Mouse (Mus musculus) NIH3T3 (cell line): ENCODE data around the gene Mrpl20.

Experiments used
- DNase-seq: peaks from one replicate; pipeline ENCODE4 v3.0.0-alpha.2; 2012; ENCODE audit warnings: low read depth

The Mrpl20 gene

DNA sequence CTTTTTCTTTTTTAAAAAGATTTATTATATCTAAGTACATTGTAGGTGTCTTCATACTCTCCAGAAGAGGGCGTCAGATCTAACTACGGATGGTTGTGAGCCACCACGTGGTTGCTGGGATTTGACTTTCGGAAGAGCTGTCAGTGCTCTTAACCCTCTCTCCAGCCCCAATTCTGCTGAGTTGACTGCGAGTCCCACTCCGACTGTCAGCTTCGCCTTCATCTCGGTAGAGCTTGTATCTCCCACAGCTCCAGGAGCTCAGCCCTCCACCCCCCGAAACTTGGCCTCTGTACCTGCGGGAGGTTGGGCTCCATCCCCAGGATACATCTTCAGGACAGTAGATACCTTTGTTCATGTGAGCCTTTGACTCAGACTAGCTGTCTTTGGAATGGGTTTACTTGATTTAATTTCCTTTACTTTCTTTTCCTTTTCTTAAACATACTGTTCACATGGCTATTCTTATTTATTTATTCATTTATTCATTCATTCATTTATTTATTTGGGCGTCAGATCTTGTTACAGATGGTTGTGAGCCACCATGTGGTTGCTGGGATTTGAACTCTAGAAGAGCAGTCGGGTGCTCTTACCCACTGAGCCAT is at the start of gene Mrpl20:
TSS of gene Mrpl20 (plus strand) at position 138 of the 599 bp plus-strand sequence.
- DNase-seq: peak; percentile 48

DNA sequence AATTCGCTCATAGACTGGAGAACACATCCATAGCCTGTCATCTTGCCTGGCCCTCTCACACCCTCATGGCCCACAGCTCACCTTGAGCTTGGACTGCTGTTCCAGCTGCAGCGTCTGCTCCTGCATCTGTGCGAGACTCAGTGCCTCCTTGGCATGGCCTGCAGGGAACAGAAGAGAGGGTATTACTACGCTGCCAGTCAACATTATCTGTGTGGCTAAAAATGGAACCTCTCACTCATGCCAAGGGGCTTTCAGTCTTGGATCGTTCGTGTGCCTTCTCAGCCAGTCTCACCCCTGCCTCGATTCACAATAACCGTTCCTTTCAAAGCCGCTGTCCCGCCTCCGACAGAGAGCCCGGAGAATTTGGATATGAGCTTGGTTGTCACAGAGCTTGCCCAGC is 45.7 kb upstream of the Mrpl20 start:
- no peak for DNase-seq

- DNase-seq: peak; percentile 62
Observed at GRCm38 (mm10) chr4:155759862-155760612, 42.6 kb upstream of the Mrpl20 start.

DNA sequence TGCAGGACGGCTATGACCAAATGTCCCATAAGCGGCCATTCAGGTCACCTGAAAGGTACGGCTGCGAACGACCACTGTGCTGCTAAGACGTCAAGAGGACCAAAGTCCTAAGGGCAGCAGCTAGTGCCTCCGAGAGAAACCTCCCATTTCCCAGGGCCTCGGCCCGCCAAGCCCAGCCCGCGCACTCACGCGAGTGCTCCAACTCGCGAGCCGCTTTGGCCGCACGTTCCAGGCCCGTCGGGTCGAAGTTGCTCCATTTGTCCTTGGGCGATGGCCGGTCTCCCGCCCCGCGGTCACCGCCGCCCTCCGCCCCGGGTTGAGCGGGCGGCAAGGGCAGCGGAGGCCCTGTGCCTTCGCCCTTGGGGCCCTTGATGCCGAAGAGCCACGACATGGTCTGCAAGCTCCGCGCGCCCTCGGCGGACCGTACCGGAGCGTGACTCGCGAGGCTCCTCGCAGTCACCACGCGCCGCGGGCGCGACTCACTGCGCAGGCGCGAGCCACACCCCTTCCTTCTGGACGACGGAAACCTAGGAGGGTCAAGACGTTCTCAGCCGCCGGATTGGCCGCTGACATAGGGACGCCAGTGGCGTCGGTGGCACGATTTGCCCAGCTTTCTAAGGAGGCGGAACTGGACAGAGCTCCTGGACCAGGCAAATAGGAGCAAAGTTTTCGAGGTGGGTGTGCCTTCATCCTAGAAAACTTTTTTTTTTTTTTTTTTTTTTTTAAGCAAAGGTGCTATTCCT is 41.9 kb upstream of the Mrpl20 start, which contains the start of gene Atad3a:
TSS of gene Atad3a (minus strand) at position 481 of the 743 bp plus-strand sequence.
- DNase-seq: peak; percentile 97

DNA sequence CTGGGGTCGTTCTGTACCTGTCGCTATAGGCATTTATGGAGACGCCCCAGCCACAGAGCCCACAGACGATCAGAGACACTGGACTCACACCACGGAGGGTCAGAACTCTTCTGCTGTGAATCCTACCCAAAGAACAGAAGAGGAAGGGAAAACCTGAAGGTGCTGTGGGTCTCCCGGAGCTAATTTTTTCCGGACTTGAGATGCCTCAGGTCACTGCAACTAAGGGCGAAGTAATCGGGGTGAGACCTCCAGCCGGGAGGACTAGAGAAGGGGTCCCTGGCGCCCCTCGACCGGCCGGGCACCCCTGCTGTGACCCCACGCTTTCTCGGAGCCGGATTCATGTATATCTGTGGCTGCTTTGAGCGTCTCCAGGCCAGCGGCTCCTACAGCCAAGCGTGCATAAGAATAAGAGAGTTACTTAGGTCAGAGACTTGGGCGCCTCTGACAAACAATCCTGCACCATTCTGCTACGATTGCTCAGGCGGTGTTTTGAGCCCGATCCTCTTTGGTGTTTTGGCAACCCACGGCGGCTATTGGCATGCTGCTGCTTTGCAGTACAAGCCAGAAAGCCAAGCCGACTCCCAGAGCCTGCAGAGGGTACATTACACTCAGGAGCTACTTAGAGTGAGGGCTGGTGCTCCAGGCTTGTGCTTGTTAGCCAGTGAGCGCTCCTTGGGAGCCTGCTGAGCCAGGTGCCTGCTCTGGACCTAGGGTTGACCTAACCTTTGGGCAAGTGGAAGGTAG is 41.1 kb upstream of the Mrpl20 start:
- DNase-seq: peak; percentile 61

DNA sequence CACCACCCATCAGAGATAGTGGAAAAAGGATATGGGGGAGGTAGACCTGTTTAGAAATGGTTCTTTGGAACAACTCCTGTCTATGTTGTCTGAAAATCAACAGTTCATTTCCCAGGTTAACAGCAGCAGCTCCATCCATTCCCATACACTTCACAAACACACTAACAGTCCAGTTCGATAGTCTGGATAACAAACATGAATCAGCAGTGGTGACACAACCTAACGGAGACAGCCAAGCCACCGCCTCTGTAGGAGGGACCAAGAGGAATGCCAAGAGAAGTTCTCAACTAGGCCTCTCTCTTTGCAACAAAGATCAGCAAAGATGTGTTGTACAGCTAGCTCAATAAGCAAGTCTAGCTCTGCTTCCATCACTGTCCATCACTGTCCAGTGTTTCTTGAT is 40.3 kb upstream of the Mrpl20 start:
- peak; percentile 31 for DNase-seq

DNA sequence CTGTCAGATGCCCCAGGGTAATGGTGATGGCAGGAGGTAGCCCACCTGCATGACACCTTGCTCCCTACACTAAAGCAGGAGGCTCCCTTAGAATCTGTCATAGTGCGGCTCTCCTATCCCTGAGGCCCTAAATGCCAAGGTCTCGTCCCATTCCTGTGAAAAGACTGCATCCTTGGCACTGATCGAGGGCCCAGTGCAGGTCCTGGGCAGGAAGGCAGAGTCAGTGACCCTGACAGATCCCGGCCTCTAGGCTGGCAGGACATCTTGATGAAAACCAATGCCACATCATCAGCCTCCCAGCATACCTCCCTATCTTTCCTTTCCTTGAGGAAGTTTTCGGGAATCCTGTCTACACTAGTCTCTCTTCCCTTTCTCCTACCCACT is 33.2 kb upstream of the Mrpl20 start:
- no peak for DNase-seq

DNA sequence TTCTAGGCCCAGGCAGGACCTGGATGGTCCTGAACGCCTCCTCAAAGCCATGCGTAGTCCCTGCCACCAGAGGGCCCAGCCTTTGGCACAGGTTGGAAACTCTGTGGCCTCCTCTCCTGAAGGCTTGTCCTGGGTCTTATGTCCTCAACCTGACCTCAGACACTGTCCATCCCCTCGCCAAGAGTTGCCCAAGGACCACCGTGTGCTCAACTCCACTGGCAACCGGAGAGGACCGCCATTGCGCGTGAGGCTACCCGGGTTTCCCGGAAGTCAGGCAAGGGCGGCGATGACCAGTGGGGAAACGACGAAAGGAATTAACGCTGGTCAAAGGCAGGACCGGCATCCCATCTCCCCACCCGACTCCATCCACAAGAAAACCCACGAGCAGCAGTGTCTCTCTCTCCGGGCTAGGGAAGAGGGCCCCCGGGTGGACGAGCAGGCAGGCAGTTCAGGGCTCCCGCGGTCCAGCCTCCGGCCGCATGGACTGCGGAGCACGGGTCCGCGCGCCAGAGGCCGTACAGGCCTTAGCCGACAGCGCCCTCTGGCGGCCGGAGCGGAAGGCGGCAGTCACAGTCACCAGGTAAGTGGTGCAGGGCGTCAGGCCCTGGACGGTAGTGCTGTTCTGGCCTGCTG is 32.7 kb upstream of the Mrpl20 start:
- peak; percentile 94 for DNase-seq

GRCm38 (mm10) chr4:155770626-155771025 is 32.1 kb upstream of the Mrpl20 start:
- no peak for DNase-seq

DNA sequence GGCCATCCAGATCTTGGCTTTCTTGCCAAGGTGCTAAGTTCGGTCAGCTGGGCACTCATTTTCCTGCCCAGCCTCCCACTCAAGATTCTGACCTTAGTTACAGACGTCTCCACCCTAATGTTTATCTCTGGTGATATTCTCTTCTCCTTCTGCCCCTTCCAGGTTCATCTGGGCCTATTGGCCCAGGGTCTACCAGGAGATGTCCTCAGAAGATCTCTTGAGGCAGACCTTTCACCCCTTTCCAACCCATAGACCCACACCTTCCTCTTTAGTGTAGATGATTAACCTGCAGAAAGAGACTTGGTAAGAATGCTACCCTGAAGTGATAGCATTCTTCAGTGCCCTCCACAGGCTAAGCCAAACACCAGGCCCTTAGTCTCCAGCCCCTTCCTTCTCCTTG is 31.0 kb upstream of the Mrpl20 start:
- no peak for DNase-seq

DNA sequence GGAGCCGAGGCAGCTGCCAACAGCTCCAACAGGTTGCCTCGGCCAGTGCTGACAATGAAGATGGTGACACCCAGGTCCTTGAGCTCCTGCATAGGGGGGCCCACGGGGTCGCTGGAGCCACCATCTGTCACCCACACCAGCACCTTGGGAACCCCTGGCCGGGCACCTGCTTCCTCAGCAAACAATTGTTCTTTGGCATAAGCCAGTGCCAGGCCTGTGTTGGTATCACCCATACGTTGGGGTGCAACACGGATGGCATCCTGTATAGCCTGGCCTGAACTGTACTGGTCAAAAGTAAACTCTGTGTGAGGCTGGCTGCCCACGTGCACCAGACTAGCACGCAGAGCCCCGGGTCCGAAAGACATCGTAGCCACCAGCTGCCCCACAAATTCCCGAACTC is 29.9 kb upstream of the Mrpl20 start:
- DNase-seq: no peak

DNA sequence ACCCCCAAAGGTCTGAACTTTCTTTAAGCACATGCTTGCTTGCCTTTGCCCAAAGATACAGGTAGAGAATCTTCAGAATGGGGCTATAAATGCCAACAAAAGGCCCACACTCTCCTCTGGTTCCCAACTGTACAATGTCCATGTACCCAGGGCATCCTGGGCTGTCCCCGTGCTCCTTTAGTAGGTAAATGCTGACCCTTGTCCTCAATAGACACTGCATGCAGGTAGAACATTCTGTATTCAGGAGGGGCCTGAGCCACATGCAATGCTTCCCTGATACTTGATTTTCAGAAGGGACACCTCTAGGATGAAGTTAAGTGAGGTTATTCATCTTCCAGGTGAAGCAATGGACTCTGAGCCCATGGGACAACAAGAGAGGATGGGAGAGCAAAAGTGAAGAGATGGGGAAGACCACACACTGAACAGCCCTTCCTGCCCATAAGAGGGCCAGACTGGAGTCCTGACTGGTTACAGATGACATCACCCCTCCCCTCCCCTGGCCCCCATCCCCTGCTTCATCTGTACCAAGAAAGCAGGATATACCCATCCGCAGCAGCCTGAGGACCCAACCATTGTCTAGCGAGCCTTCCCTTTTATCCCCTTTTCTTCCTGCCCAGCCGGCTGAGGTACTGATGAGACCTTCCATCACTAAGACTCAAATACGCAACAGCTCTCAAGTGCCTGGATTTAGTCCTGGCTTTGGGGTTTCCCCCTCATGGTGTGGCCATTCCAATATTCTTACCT is 29.2 kb upstream of the Mrpl20 start:
- DNase-seq: no peak

DNA sequence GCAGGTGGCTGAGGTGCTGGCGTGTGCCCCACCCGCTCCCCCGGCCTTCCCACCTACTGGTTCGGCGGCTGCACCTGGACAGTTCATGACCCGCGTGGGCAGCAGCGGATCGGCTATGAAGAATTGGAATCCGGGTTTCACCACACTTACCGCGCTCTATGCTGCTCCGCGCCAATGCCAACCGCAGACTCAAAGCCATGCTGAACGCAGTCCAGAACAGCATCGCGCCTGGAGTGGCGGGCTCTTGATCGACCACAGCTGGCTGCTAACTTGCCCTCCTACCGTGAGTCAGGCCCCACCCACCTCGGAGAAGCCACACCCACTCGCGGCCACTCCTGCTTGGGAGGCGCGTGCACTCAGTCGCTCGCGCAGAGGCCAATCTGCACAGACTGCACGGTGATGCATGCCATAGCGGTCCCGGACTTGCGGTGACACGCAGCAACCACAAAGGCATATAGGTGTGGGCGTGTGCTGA is 28.4 kb upstream of the Mrpl20 start, which contains the start of gene Vwa1:
TSS of gene Vwa1 (minus strand) at position 419 of the 475 bp plus-strand sequence.
- DNase-seq: no peak

DNA sequence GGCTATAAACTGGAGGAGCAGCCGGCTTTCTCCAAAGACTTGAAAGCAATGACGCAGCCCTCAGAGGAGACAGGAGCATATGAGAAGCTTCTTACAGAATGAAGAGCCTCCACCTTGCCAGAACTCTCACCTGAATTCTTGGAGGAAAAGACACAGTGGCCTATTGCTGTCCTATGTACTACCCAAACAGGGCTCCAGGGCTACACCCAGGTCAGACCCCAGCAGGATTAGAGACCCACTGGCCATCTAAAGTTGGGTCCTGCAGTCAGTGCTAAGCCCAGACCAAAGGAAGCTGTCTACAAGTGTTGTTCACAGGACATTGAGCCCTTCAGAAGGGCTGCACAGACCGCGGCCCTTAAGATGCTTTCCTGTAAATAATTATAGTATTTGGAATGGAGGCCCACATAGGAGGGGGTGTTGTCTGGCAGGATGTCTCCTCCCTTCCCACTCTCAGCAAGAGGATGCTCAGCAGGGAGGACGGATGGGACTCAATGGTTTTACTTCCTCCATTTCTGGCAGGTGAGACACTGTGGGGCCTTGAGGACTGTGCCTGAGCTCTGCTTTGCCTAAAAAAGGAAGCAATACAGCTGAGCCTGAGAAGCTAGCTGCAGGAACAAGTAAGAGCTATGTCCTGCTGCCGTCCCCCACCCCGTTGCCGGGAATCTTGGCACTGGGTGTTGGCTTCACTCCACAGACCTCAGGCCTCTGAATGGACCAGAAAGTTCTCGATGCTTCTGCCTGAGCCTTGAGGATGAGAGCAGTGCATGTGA is 27.5 kb upstream of the Mrpl20 start:
- DNase-seq: peak; percentile 70

DNA sequence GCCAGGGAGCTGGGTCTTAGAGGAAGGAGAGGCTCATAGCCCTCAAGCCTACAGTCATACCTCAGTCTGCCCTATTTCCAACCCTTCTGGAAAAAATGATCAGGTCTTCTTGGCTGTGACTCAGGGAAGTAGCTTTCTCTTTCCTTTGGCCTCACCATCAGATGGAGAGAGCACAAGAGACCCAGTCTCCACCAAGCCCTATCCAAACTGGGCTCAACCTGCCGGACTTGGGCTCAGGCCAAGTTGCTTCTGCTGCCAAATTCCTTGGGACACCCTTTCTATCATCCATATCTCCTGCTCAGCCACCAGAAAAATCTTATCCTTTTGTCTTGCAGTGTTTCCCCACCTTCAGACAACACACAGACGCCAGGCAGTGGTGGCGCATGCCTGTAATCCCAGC is 26.8 kb upstream of the Mrpl20 start:
- peak; percentile 50 for DNase-seq

GRCm38 (mm10) chr4:155776704-155777335 is 25.9 kb upstream of the Mrpl20 start:
- peak; percentile 23 for DNase-seq

- DNase-seq: peak; percentile 24
Observed at GRCm38 (mm10) chr4:155777816-155778215, 24.9 kb upstream of the Mrpl20 start.

DNA sequence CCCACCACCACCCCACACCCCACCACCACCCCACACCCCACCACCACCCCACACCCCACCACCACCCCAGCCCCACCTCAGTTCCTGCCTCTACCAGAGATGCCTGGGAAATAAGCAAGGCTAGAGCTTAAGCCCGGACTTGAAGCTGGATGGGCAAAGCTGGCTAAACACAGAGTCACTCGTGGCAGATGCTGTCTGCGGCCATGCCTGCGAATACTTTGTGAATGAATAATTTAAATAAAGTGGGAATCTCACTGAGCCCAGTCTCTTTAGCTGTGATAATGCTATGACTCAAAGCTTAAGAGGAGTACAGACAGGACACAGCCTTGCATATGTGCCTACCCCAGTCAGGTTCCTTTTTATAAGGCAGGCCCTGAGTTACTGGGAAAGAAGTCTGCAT is 23.2 kb upstream of the Mrpl20 start:
- DNase-seq: peak; percentile 62

GRCm38 (mm10) chr4:155780895-155781294 is 21.8 kb upstream of the Mrpl20 start:
- peak; percentile 63 for DNase-seq
